Mouse (Mus musculus): ENCODE results near the gene Psg16.

Gene Psg16

GRCm38 (mm10) chr7:17055287-17055946 is 18.4 kb upstream of the Psg16 start:
- in situ Hi-C loops (cut with MboI; ENCODE audit: unreplicated experiment in 2 of 2), result loop anchor here in 1 of 2 experiments (10.0 kb wide), 1 partner anchor 121 kb away; no protein-coding TSS in a partner anchor

DNA sequence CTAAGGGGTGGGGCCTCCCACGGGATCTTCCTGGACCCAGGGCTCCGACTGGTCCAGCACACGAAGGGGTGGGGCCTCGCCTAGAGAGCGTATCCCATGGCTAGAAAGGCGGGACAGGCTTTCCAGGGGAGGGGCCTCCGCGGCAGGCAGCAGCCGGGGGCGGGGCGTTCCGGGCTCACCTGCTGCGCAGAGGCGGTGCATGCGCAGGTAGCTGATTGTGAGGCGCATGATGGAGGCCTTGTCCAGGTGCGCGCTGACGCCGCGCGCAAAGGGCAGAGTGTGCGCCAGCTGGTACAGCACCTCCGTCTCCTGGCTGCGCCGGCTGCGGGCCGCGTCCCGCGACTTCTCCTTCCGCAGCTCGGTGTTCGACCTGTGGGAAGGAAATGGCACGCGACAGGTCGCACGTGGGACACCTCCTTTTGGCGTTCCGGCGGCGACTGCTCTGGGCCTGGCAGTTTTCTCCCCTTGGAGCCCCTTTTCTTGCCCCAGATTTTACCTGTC is 17.7 kb upstream of the Psg16 start:
- in situ Hi-C loops (cut with MboI; ENCODE audit: unreplicated experiment in 2 of 2), result loop anchor here in 1 of 2 experiments (10.0 kb wide), 1 partner anchor 121 kb away; no protein-coding TSS in a partner anchor

- in situ Hi-C loops (cut with MboI; ENCODE audit: unreplicated experiment in 2 of 2), result loop anchor here in 1 of 2 experiments (10.0 kb wide), 1 partner anchor 122 kb away; no protein-coding TSS in a partner anchor
Measured at GRCm38 (mm10) chr7:17056601-17057523, 17.0 kb upstream of the Psg16 start.

DNA sequence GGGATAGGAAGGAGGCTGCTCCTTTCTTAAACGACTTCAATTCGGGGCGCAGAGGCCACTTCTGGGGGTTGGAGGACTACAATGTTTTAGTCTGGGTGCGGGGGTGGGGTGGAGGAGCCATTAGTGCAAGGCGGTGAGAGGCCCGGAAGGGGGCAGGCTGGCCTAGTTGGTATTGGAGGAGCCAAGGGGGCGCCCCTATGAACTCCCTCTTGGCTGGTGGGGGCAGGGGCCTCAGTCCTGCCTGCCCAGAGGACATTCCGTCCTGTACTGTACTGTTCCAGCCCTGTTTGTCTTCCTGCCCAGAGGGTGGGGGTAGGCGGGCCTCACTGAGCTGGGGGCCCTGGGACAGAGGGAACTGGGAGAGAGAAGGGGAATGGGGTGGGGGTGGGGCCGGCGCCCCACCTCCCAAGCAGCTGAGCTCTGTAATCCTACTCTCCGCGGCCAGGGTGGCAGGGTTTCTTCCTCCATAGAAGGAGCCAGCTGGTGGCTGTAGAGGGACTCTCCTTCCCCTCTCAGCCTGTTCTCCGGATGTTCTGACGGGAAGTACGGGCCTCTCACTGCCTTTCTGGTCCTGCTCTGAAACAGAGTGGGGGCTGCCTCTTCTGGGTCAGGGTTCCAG is 15.7 kb upstream of the Psg16 start:
- in situ Hi-C loops (cut with MboI; ENCODE audit: unreplicated experiment in 2 of 2), result loop anchor here in 1 of 2 experiments (10.0 kb wide), 1 partner anchor 123 kb away; no protein-coding TSS in a partner anchor

DNA sequence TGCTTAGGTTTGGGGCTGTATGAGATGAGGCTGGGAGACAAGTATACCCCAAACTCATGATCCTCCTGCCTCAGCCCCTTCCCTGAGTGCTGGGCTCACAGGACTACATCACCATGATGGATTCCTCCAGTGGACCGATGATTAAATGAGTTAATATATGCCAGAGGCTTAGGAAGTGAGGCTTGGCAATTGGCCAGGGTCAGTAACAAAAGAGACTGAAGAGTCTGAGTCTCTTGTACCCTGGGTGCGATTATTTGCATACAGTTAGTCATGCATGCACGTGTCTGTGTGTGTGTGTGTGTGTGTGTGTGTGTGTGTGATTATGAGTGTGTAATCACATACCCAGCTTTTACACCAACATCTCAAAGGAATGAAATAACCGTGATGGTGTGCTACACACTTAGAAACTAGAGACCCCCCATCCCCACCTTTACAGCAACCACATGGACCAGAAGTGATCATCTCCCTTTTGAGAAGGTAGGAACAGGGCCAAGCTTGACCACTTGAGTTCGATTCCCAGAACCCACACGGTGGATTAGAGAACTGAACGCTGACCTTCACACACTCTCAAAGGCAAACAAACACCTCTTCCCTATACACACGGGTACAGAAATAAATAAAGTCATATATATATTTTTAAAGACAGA is 14.9 kb upstream of the Psg16 start:
- in situ Hi-C loops (cut with MboI; ENCODE audit: unreplicated experiment in 2 of 2), result loop anchor here in 1 of 2 experiments (10.0 kb wide), 1 partner anchor 124 kb away; no protein-coding TSS in a partner anchor

GRCm38 (mm10) chr7:17059463-17059844 is 14.4 kb upstream of the Psg16 start:
- in situ Hi-C loops (cut with MboI; ENCODE audit: unreplicated experiment in 2 of 2), result loop anchor here in 1 of 2 experiments (10.0 kb wide), 1 partner anchor 125 kb away; no protein-coding TSS in a partner anchor

GRCm38 (mm10) chr7:17060031-17060781 is 13.6 kb upstream of the Psg16 start:
- in situ Hi-C loops (cut with MboI; ENCODE audit: unreplicated experiment in 2 of 2), result no loop called here

DNA sequence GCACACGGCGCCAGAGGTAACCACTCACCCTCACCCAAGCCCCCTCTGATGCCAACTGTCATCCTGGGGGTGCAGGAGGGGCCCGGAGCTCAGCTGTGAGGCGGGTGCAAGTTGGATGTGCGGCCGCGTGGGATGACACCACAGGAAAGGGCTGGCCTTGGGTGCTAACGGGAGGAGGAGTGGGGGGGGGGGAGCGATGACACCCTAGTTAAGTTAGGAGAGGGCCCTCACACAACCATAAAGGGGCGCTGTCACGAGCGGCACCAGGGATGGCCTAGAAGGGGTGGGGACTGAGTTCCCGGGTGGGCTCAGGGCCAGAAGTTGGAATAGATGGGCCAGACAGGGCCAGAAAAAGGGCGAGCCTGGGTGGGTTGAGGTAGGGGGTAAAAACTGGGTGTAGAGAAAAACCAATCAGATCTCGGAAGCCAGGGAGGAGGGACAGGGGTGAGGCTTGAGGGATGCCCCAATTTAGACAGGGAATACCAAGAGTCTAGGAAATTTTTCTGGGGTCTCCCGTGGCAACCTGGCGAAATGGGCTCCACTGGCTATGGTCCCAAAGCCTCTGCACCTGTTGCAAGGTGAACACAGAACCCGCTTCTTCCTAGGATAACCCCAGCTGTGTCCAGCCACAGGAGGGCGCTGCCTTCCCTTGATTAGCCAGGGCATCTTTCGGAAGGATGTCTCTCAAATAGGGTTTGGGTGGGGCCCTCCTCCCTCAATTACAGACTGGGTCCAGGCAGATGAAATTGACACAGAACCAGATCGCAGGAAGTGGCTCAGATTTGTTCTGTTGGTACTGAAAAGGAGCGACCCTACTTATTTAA is 12.8 kb upstream of the Psg16 start:
- in situ Hi-C loops (cut with MboI; ENCODE audit: unreplicated experiment in 2 of 2), result no loop called here

- in situ Hi-C loops (cut with MboI; ENCODE audit: unreplicated experiment in 2 of 2), result no loop called here
Measured at GRCm38 (mm10) chr7:17062389-17062788, 11.5 kb upstream of the Psg16 start, which contains the start of gene Hif3a. Gene Hif3a, minus strand, starts transcription at chr7:17062427.

GRCm38 (mm10) chr7:17062845-17063244 is 11.0 kb upstream of the Psg16 start:
- in situ Hi-C loops (cut with MboI; ENCODE audit: unreplicated experiment in 2 of 2), result no loop called here

- in situ Hi-C loops (cut with MboI; ENCODE audit: unreplicated experiment in 2 of 2), result loop anchor here in 1 of 2 experiments (5.0 kb wide), 1 partner anchor 63 kb away; no protein-coding TSS in a partner anchor
Measured at GRCm38 (mm10) chr7:17065620-17066019, 8.2 kb upstream of the Psg16 start.

GRCm38 (mm10) chr7:17066412-17066811 is 7.4 kb upstream of the Psg16 start:
- in situ Hi-C loops (cut with MboI; ENCODE audit: unreplicated experiment in 2 of 2), result loop anchor here in 1 of 2 experiments (5.0 kb wide), 1 partner anchor 64 kb away; no protein-coding TSS in a partner anchor

GRCm38 (mm10) chr7:17067000-17067399 is 6.8 kb upstream of the Psg16 start:
- in situ Hi-C loops (cut with MboI; ENCODE audit: unreplicated experiment in 2 of 2), result loop anchor here in 1 of 2 experiments (5.0 kb wide), 1 partner anchor 65 kb away; no protein-coding TSS in a partner anchor

GRCm38 (mm10) chr7:17067651-17068050 is 6.2 kb upstream of the Psg16 start:
- in situ Hi-C loops (cut with MboI; ENCODE audit: unreplicated experiment in 2 of 2), result loop anchor here in 1 of 2 experiments (5.0 kb wide), 1 partner anchor 65 kb away; no protein-coding TSS in a partner anchor

- in situ Hi-C loops (cut with MboI; ENCODE audit: unreplicated experiment in 2 of 2), result loop anchor here in 1 of 2 experiments (5.0 to 10.0 kb wide), 2 partner anchors 1611 to 1794 kb away; partner anchors contain the start of gene Psg20
Measured at GRCm38 (mm10) chr7:17073513-17073903, 332 bp upstream of the Psg16 start.

- in situ Hi-C loops (cut with MboI; ENCODE audit: unreplicated experiment in 2 of 2), result loop anchor here in 1 of 2 experiments (10.0 kb wide), 1 partner anchor 1608 kb away; the partner anchor contains the start of gene Psg20
Measured at GRCm38 (mm10) chr7:17076542-17076941, 2.7 kb downstream of the Psg16 start.

GRCm38 (mm10) chr7:17078076-17078654 is 4.3 kb downstream of the Psg16 start:
- in situ Hi-C loops (cut with MboI; ENCODE audit: unreplicated experiment in 2 of 2), result loop anchor here in 1 of 2 experiments (10.0 kb wide), 1 partner anchor 1607 kb away; the partner anchor contains the start of gene Psg20
